Mouse (Mus musculus): Measurements from ENCODE around the gene Ric1.

DNA sequence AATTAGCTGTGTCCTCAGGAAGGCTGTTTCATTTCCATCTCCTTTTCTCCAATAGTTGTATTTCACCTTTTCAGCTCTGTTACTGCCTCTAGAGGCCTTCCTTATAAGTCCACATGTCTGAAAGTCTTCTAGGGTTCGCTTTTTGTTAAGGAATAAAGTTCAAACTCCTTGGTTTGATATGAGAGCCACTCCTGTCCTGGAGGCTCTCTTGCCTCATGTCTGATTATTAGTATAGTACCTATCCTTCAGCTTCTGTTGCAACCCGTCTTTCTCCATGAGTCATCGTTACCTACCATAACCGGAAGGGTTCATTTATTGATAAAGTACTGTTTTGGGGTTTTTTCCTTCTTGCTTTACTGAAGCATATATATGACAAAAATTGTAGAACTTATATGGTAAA is 5.2 kb downstream of the Ric1 start:
- no peak for TF ChIP-seq CTCF (IDR thresholded peaks at IDR 0.05)
- TF ChIP-seq EP300 (IDR thresholded peaks at IDR 0.05; ENCODE audit: insufficient read depth, low read depth, low read length) = no peak

All from heart, adult 2 months (tissue).